Mouse (Mus musculus) liver, embryonic 13.5 days (tissue): Measurements from ENCODE around the gene Saal1. TPM values are rescaled to one million over a fixed set of nuclear protein-coding genes. Genes with fewer than 3 reads are reported as not detected.

ENCODE experiments used
- ATAC-seq: fragments of 200-750 bp; cut with Nextera tagmentation; 2 replicates; pipeline ENCODE4 v1.8.0; 2017; ENCODE audit warnings: low read depth, mild to moderate bottlenecking, moderate number of reproducible peaks, moderate library complexity
- DNase-seq: peaks from one replicate; pipeline ENCODE4 v3.0.0; 2022
- H3K27ac ChIP-seq: fragments of 300-500 bp; sonication (generic); 2 replicates; pipeline ENCODE4 v1.5.1; 2015; ENCODE audit warnings: moderate library complexity, mild to moderate bottlenecking, inconsistent platforms
- H3K27me3 ChIP-seq: fragments of 300-500 bp; sonication (generic); 2 replicates; pipeline ENCODE4 v1.6.1; 2015; ENCODE audit warnings: mild to moderate bottlenecking, inconsistent platforms
- H3K36me3 ChIP-seq: fragments of 300-500 bp; sonication (generic); 2 replicates; pipeline ENCODE4 v1.6.1; 2015; ENCODE audit warnings: mild to moderate bottlenecking, inconsistent platforms
- H3K4me1 ChIP-seq: fragments of 300-500 bp; sonication (generic); replicated peaks from 2 replicates; pipeline ENCODE4 v1.6.1; 2015; ENCODE audit warnings: inconsistent platforms
- H3K4me2 ChIP-seq: fragments of 300-500 bp; sonication (generic); 2 replicates; pipeline ENCODE4 v1.6.1; 2015; ENCODE audit warnings: inconsistent platforms, mild to moderate bottlenecking, moderate library complexity
- H3K4me3 ChIP-seq: fragments of 300-500 bp; sonication (generic); replicated peaks from 2 replicates; pipeline ENCODE4 v1.5.1; 2015; ENCODE audit warnings: mild to moderate bottlenecking, inconsistent platforms
- H3K9ac ChIP-seq: fragments of 300-500 bp; sonication (generic); 2 replicates; pipeline ENCODE4 v1.6.1; 2015; ENCODE audit warnings: mild to moderate bottlenecking, inconsistent platforms
- H3K9me3 ChIP-seq: fragments of 300-500 bp; sonication (generic); replicated peaks from 2 replicates; pipeline ENCODE4 v1.6.1; 2016; ENCODE audit warnings: inconsistent platforms
- WGBS: fragments of 180-500 bp; shearing (Covaris S2); methylation state at CpG from one replicate; pipeline ENCODE4 v1.1.7; 2015; ENCODE audit not compliant: insufficient replicate concordance; 5-methylcytosine and 5-hydroxymethylcytosine counted together
- polyA plus RNA-seq: library from polyadenylated mRNA; unstranded; fragments of >200 nt; fragmentation: Nextera tagmentation; extraction: Ambion mirVana; gene quantifications from 2 replicates; pipeline ENCODE4 v1.2.1, GENCODE M21; 2015

The Saal1 gene
- polyA plus RNA-seq, 1 experiment from 2014 or later, result 17.2 TPM

DNA sequence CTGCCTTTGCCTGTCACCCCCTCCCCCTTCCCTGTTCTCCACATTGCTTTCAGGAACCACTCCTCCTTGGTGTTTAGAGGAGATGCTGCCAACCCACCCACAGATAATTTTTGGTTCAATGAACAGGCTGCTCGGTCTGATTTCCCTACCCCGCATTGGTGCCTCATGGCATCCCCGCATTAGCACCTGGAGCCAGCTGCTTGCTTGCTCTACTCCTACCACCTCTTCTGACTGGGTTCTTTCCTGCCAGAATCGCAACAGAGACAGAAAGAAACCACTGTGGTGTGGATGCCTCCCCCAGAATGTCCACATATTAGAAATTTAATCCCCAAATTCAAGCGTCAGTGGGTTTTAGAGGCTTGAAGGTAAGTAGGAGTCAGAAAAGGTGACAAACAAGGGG lies 13.9 kb upstream of the Saal1 start:
- H3K27ac ChIP-seq, result no peak overlapping the region
- H3K4me1 ChIP-seq, result peaks cover 9% of the 10 kb centered on the region; the same call in 1 of the 2 replicates
- H3K4me2 ChIP-seq, result no peak overlapping the region
- H3K27me3 ChIP-seq, result peaks cover 2% of the 10 kb centered on the region; the same call in 1 of the 2 replicates
- H3K9ac ChIP-seq, result no peak overlapping the region
- H3K36me3 ChIP-seq, result no peaks in the 10 kb centered on the region
- no peaks in the 10 kb centered on the region for H3K9me3 ChIP-seq
- no peak for ATAC-seq
- WGBS, result 63% methylated on average over 5 of the region's 5 CpGs
- no peak for DNase-seq
- no peak overlapping the region for H3K4me3 ChIP-seq

DNA sequence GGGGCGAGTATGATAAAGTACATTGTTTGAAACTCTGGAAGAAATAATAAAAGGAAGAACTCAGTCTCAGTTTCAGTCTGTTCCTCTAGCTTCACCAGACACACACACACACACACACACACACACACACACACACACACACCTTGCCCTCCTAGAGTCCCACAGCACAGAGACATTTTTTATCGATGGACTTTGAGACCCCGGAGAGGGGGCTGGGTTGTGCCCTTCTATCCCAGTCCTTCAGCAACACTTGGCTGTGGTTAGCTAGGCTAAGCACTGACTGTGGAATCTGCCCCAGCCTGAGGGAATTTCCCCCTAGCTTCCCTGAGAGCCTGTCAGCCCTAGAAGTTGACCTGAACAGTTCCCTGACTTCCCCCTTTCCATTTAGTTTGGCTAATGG lies 13.4 kb upstream of the Saal1 start:
- DNase-seq (no peak), ATAC-seq (peak; percentile 49; the same call in 1 of the 2 replicates)
- Histone ChIP-seq H3K27ac (no peak overlapping the region), H3K36me3 (no peaks in the 10 kb centered on the region), H3K9me3 (no peaks in the 10 kb centered on the region), H3K27me3 (peaks cover 3% of the 10 kb centered on the region; the same call in 1 of the 2 replicates), H3K4me3 (no peak overlapping the region), H3K9ac (no peak overlapping the region), H3K4me1 (peaks cover 9% of the 10 kb centered on the region; the same call in 1 of the 2 replicates), H3K4me2 (no peak overlapping the region)
- WGBS, result 63% methylated on average over 3 of the region's 3 CpGs

DNA sequence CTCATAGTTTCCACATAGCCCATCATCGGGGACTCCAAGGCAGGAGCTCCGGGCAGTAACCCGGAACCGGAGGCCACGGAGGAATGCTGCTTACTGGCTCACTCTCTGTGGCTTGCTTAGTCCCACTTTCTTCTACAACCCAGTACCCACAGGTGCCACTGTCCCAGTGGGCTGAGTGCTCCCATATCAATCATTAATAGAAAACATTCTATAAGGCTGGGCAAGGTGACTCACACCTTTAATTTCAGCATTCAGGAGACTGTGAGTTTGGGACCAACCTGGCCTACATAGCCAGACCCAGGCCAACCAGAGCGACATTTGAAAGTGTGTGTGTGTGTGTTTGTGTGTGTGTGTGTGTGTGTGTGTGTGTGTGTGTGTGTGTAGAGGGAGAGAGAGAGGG lies 12.9 kb upstream of the Saal1 start:
- Histone ChIP-seq H3K36me3 (no peaks in the 10 kb centered on the region), H3K27ac (no peak overlapping the region), H3K4me1 (peaks cover 9% of the 10 kb centered on the region; the same call in 1 of the 2 replicates), H3K9ac (no peak overlapping the region), H3K4me2 (no peak overlapping the region), H3K27me3 (peaks cover 3% of the 10 kb centered on the region; the same call in 1 of the 2 replicates), H3K4me3 (no peak overlapping the region), H3K9me3 (no peaks in the 10 kb centered on the region)
- DNase-seq (no peak), ATAC-seq (no peak)
- WGBS, result 87% methylated on average over 6 of the region's 6 CpGs

DNA sequence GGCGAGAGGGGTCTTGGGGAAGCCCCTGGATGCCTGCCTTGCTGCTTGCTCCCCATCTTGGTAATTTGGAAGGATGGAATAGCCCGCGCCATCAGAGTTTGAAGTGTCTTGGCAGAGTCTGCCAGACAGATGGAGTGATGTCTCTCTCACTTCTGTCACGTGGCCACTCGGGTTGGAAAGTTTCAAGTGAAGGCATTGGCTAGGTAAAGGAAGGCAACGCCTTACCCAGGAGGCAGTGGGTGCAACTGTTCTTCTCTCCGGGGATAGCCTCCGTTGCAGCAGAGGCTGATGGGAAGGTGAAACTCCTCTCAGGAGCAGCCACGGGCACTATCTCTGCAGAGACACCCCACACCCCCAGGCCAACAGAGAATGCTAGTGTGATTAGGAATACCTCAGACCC lies 10.0 kb upstream of the Saal1 start:
- no peak overlapping the region for H3K9ac ChIP-seq
- no peaks in the 10 kb centered on the region for H3K9me3 ChIP-seq
- no peaks in the 10 kb centered on the region for H3K36me3 ChIP-seq
- H3K4me3 ChIP-seq, result no peak overlapping the region
- no peak overlapping the region for H3K4me2 ChIP-seq
- 0 out of 2 replicates have a peak overlapping the region, but pooled peaks have one; percentile 73 for H3K27ac ChIP-seq
- H3K27me3 ChIP-seq, result peaks cover 3% of the 10 kb centered on the region; the same call in 1 of the 2 replicates
- peaks cover 9% of the 10 kb centered on the region; the same call in 1 of the 2 replicates for H3K4me1 ChIP-seq
- DNase-seq (no peak), ATAC-seq (no peak)
- WGBS, result 50% methylated on average over 9 of the region's 9 CpGs

DNA sequence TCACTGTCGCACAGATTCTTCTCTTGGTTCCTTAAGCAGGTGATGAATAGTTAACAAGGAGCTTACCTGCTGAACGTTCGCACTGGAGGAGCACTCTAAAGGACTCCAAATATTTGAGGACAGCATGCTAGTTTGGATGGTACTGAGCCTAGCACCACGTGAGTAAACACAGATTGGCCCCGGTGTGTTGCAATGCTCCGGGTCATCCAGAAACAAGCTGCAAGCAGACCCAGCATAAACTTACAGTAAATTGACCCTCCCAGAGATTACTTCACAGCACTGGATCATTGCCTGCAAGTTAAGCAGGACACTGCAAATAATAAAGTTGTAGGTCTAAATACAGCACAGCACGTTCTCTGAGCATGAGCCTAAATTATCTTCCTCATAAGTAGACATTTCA lies 9.0 kb upstream of the Saal1 start:
- DNase-seq, result no peak
- Histone ChIP-seq H3K9me3 (no peaks in the 10 kb centered on the region), H3K4me3 (no peak overlapping the region), H3K27me3 (peaks cover 3% of the 10 kb centered on the region; the same call in 1 of the 2 replicates), H3K27ac (no peak overlapping the region), H3K9ac (no peak overlapping the region), H3K4me1 (peaks cover 9% of the 10 kb centered on the region; the same call in 1 of the 2 replicates), H3K4me2 (no peak overlapping the region), H3K36me3 (no peaks in the 10 kb centered on the region)
- WGBS, result 60% methylated on average over 7 of the region's 7 CpGs
- peak; percentile 79 for ATAC-seq

DNA sequence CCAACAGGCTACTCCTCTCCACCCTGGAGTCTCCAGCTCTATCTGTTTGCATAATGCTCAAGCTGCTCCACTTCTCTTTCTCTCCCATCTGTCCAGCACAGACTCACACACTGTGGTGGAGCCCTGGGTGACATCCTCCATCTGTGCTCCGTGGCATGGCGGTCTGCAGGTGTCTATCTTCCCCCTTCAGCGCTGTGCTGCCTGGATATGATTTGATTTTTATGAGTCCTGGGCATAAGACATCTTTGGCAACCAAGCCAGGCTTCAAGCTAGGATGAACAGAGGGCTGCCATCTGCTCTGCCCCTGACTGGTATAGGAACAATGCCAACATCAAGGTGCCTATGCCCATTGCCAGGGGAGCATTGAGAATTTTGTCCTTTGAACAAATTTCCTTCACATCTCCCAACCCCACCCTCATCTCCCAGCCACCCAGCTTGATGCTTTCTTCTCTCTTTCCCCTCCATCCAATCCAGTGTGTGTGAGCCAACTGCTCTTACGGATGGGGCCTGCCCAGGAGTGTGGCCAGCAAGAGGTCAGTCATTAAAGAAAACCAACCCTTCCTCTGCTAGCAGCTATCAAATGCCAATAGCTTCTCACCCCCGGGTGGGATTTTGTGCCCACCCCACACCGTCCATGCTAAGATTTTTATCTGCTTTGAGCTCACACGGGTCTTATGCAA lies 8.3 kb upstream of the Saal1 start:
- Histone ChIP-seq H3K36me3 (no peaks in the 10 kb centered on the region), H3K4me2 (no peak overlapping the region), H3K4me1 (peaks cover 9% of the 10 kb centered on the region; the same call in 1 of the 2 replicates), H3K9me3 (no peaks in the 10 kb centered on the region), H3K4me3 (no peak overlapping the region), H3K27me3 (peaks cover 3% of the 10 kb centered on the region; the same call in 1 of the 2 replicates), H3K9ac (no peak overlapping the region), H3K27ac (0 out of 2 replicates have a peak overlapping the region, but pooled peaks have one; percentile 5)
- 52% methylated on average over 7 of the region's 7 CpGs for whole genome bisulfite sequencing
- ATAC-seq, result no peak
- no peak for DNase-seq

DNA sequence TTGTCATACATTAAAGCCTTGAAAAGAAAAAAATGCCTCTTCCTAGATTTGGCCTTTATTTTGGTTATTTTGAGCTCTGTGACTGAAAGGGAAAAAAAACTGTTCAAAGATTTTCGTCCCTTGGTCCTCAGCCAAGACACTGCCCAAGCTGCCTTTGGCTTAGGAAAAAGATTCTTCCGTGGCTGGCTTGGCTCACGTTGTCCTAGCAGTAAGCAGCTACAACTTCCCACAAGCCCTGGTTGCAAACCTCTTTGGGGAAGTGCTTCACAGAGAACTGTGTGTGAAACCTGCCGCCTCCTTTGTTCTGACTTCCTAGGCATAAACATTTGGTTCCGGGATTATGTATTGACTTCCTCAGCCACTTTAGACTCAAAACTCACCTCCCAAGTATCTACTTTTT lies 6.4 kb upstream of the Saal1 start:
- ATAC-seq (no peak), DNase-seq (no peak)
- Histone ChIP-seq H3K27me3 (peaks cover 3% of the 10 kb centered on the region; the same call in 1 of the 2 replicates), H3K9ac (no peak overlapping the region), H3K4me1 (peaks cover 9% of the 10 kb centered on the region; the same call in 1 of the 2 replicates), H3K36me3 (no peaks in the 10 kb centered on the region), H3K9me3 (no peaks in the 10 kb centered on the region), H3K4me2 (no peak overlapping the region), H3K4me3 (no peak overlapping the region), H3K27ac (no peak overlapping the region)
- WGBS, result 32% methylated on average over 5 of the region's 5 CpGs

DNA sequence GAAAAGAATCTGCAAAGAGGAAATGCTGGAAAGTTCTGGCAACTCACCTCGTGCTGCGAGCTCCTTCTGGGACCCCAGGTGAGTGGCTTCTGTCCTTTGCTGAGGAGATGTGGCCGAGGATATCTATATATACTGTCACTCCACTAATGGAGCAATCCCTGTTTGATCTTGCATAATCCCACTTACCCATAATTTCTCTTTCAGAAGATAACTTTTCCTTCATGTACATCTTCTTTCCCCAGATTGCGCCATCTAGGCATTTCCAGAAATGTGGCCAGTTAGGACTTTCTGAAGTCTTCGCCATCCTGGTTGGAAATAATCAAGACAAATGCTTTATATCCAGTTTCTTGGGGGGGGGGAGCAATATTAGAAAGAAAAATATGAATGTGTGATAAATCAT lies 5.1 kb upstream of the Saal1 start, which contains the start of gene Saa3:
Saa3 (minus strand) TSS at position 101 of the 400 bp plus-strand sequence.
- H3K4me1 ChIP-seq, result peaks cover 6% of the 10 kb centered on the region; the same call in 1 of the 2 replicates
- ATAC-seq (no peak), DNase-seq (no peak)
- no peak within 1 kb of the TSS for H3K27ac ChIP-seq
- H3K27me3 ChIP-seq, result peaks cover 3% of the 10 kb centered on the region; the same call in 1 of the 2 replicates
- no peak within 1 kb of the TSS for H3K4me2 ChIP-seq
- 63% methylated on average over 5 of the region's 5 CpGs for WGBS
- H3K4me3 ChIP-seq, result no peak within 1 kb of the TSS
- H3K9ac ChIP-seq, result no peak within 1 kb of the TSS
- no peaks in the 10 kb centered on the region for H3K36me3 ChIP-seq
- H3K9me3 ChIP-seq, result no peaks in the 10 kb centered on the region

DNA sequence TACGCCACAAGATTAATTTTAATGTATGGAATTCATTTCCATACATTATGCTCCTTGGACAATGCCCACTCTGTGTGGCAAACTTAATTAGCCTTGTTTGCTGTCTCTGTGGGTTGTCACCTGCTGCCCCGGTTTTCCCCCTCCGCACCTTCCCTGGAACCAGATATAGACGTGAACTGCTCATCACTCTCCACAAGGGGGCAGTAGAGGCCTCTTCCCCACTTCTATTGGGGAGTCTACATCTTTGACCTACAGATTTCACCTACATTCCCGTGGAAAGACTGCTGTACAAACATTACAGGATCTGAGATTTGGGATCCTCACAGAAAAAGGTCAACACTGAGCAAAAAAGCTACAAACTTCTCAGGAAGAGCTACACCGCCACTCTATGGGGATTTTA lies 4.0 kb upstream of the Saal1 start:
- DNase-seq, result peak; percentile 46
- WGBS, result 23% methylated on average over 6 of the region's 6 CpGs
- Histone ChIP-seq H3K36me3 (no peaks in the 10 kb centered on the region), H3K9ac (no peak overlapping the region), H3K4me2 (no peak overlapping the region), H3K27me3 (0 out of 2 replicates have a peak, but pooled peaks cover 2% of the 10 kb centered on the region), H3K4me1 (peaks cover 3% of the 10 kb centered on the region), H3K27ac (no peak overlapping the region), H3K4me3 (no peak overlapping the region), H3K9me3 (no peaks in the 10 kb centered on the region)
- no peak for ATAC-seq

DNA sequence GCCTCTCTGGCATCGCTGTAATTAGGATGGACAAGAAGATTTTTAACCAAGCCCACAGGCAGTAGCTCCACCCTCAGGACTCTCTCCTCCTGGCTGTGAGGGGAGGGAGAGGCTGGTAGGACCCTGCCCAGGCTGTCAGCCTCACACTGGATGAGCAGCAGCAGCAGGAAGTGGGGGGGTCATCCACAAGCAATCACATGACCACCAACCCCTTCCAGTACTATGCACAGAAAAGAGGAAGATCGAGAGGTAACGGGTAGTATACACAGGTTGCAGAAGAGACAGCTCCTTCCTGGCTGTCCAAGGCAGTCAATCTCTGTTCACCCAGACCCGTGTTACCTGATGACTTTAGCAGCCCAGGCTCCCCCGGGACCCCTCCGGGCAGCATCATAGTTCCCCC lies 1.8 kb upstream of the Saal1 start:
- H3K4me2 ChIP-seq, result no peak overlapping the region
- no peaks in the 10 kb centered on the region for H3K9me3 ChIP-seq
- no peak overlapping the region for H3K4me3 ChIP-seq
- no peak overlapping the region for H3K27ac ChIP-seq
- peaks cover 12% of the 10 kb centered on the region for H3K36me3 ChIP-seq
- H3K4me1 ChIP-seq, result peaks cover 13% of the 10 kb centered on the region
- no peak overlapping the region for H3K9ac ChIP-seq
- WGBS, result 21% methylated on average over 6 of the region's 6 CpGs
- no peaks in the 10 kb centered on the region for H3K27me3 ChIP-seq
- no peak for DNase-seq
- no peak for ATAC-seq

DNA sequence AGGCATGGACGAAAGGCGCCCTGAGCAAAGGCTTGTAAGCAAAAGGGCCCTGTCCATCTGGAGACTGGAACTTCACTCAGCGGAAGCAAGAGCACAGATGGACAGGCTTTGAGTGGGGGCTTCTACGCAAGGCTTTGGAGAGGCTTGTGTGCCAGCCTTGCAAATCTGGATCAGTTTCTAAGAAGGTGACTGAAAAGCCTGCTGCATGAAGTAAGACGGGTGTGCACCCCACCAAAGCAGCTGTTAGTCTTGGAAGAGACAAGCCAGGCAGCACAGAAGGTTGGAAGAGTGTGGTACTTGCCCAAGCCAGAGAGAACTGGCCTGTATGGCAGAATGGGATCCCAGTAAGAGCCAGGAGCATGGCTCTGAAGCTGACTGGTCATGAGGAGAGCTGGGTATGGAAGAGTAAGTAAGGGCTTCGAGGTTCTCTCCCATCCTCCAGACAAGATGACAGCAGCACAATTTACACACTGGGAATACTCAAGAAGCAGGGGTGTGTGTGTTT lies 9.9 kb downstream of the Saal1 start:
- H3K9me3 ChIP-seq, result no peaks in the 10 kb centered on the region
- DNase-seq, result no peak
- no peak for ATAC-seq
- H3K36me3 ChIP-seq, result peaks cover 90% of the 10 kb centered on the region
- 81% methylated on average over 6 of the region's 6 CpGs for WGBS
- no peak overlapping the region for H3K27ac ChIP-seq
- H3K4me1 ChIP-seq, result peaks cover 17% of the 10 kb centered on the region
- no peak overlapping the region for H3K9ac ChIP-seq
- H3K4me3 ChIP-seq, result no peak overlapping the region
- no peaks in the 10 kb centered on the region for H3K27me3 ChIP-seq
- no peak overlapping the region for H3K4me2 ChIP-seq
